Mouse (Mus musculus) thymus, postnatal 14 days (tissue): ENCODE data around the gene Mon2.
"Not testable (repeated sequence)": the region's sequence is repeated elsewhere in the genome, so short reads cannot be mapped to it uniquely, and the experiment has no call there.

Experiments
- DNase-seq: peaks from one replicate; pipeline ENCODE4 v3.0.0; 2021

The Mon2 gene

DNA sequence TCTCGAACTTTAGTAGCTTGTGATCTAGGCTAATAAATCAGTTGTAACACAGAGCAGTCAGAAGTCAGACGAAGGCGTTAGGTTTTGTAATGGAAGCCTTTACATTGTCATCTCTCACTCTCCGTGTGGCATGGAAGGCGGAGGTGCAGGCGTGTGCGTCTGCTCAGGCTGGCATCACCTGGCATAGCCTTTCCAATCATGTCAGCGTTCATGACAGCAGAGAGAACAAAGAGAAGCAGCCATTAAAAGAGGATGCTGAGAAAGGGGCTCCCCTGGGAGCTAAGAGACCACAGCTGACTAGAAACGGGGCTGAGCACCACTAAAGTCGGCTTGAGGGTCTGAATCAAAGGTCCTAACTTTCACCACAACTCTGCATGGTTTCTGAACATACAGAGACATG, 19.8 kb downstream of the Mon2 start:
- no peak for DNase-seq

DNA sequence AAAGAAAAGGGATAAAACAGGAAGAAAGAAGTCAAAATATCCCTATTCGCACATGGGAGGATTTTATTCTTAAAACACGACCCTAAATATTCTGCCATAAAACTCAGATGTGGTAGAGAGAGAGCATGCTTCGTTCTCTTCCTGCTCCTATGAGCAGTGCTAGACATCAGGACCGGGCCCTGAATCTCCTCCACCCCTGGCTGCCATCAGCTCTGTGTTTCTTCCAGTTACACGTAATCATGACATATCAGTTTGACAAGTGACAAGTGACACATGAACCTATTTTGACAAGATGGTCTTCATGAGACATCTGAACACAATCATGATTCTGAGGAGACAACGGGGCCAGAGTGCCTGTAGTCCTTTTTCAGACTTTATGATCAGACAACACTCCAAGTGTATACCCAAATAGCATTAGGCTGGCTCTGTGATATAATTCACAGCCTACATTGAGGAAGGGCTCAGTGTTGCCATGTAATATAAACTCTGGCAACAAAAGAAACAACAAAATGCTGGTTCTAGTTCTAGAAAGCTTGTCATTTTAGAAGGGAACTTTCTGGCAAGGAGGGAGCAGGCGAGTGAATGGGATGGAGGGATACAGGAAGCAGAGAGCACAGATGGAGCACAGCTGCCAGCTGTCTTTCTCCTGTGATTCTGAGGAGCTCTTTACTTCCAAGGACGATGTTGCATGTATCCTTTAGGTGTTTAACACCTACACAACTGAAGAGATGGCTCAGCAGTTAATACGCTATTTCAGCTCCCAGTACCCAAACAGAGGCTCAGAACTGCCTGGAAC, 20.9 kb downstream of the Mon2 start:
- DNase-seq = no peak

DNA sequence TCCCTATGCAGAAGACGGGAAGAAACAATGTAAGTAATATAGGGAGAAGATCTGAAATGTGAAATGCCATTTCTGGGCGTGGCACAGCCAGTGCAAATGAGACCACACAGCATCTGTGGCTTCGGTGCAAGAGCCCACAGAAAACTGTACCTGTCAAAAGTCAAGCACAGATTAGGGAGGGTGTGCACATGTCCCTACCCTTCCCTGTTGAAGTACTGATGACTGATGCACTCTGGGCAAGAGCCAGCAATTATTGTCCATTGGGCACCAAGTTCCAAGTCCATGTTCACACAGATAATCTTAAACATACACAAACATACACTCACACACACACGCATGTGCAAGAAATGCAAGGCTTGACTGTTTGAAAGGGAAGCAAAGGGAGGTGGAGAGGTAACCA, 22.7 kb downstream of the Mon2 start:
- no peak for DNase-seq

DNA sequence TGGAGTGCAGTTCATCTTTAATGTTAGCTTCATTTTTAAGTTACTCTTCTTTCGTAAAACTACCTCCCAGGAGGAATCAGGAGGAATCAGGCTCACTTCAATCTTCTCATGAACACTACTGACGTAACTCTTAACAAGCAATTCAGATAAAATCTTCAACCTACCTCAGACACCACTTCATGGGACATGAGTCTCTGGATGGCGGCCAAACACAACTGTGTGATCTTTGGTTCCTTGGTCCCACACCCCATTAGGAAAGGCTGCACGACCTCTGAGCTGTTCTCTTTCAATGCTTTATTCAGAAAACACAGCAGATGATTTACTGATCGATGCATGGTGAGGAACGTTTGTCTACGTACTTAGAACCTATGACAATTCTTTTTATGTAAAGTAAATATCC, 24.3 kb downstream of the Mon2 start:
- DNase-seq = no peak

DNA sequence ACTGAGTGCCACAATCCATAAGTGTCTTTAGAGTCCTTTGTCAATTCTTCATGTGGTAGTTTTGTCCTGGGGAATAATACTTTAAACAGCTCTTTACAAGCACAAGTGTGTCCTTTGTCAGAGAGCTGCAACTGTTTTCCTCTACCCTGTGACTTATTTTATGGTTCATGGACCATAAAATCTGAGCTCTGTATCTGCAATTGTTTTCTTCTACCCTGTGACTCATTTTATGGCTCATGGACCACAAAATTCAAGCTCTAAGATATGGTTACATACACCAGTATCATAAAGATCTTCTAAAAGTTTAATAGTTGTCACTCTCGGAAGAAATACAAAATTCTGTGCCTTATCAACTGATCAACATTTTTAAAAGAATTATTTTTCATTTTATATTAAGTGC, 27.6 kb downstream of the Mon2 start:
- DNase-seq = no peak

DNA sequence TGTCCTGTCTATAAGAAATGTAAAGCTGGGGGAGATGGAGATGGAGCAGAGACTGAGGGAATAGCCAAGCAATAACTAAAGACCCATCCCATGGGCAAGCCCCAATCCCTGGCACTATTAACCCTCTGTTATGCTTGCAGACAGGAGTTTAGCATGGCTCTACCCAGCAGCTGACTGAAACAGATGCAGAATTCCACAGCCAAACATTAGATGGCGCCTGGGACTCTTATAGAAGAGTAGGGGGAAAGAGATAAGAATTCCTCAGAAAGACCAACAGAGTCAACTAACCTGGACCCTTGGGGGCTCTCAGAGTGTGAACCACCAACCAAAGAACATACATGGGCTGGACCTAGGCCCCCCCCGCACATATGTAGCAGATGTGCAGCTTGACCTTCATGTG, 36.4 kb downstream of the Mon2 start:
- DNase-seq = no peak

DNA sequence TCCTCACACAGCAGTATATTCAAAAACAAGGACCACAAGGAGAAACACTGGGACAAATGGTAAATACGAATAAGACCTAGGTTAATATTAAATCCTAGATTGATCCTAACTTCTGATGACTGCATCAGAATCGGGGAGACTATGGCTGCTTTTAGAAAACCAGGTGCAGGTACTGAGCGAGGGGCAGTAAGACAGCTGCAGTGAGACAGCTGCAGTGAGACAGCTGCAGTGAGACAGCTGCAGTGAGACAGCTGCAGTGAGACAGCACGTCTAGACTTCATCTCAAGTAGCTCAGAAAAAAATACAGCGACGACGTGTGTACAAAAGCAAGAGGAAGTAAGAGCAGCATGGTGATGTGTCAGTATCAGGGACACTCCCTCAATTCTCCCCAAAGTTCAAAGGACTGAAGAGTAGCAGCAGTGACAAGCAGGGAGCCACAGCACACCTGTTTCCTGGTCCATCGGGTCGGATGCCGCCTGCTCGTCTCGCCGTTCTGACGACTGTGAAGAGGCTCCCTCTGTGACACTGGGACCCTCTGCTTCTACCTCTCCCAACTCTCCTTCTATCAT, 44.1 kb downstream of the Mon2 start:
- DNase-seq = no peak

DNA sequence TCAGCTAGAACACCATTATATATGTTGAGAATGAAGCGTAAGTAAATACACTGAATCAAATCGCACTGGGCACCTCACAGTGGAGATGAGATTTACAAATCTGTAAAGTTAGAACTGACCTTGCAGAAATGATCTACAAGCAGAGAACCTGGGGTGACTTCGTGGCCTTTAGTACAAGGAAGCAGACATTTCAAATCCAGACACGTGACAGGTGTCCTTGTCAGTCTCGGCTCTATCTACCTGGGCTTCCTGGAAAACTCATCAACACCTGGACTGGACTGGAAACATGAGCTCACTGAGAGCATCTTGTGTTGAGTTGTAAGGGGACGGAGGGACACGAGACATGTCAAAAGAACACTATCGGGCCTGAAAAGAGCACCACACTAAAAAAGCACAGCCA, 44.9 kb downstream of the Mon2 start:
- DNase-seq = no peak

DNA sequence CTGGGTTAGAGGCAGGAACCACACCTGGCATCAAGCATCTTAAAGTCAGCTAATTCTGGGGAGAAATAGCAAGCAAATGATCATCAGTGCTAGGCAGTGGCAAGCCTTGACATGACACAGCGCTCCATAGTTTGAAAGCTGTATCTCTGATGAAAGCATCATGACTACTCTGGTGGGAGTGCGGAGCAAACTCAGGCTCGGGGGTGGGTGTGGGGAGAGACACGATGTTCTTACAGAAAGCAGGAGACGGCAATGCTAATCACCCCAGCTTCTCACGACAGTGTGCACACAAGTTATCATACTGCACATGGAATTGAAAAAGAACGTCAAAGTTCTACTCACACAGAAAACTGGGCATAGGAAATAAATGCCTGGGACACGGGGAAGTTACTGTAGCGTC, 45.7 kb downstream of the Mon2 start:
- no peak for DNase-seq

DNA sequence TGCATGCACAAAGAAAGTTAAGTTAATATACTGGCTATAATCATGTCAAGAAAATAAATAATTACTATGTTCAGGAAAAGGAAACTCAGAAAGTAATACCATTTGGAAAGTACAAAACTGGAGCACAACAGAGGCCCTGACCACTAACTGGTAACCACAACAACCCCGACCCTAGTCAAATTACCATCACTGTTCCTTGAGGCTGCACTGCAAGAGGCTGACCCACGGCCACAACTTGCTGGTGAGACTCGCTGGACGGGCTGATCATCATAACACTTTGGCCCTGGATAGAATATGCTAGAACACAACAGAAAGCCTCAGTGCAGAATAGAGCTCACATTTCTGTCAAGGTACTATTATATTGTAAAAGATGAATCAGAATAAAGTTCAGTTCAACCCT, 47.4 kb downstream of the Mon2 start:
- no peak for DNase-seq

DNA sequence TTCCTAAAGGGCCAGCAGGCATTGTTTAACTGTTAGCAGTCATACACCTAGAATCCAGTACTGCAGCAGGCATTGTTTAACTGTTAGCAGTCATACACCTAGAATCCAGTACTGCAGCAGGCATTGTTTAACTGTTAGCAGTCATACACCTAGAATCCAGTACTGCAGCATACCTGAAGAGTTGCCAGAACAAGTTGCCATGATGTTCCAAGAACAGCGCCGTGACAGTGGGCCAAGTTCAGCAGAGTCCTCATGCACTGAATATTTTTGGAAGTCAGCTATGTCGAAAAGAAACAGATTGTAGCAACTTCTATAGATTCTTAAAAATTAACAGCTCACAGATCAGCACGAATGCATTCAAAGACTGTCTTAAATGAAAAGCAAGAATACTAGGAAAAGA, 49.6 kb downstream of the Mon2 start:
- DNase-seq = not testable (repeated sequence)

DNA sequence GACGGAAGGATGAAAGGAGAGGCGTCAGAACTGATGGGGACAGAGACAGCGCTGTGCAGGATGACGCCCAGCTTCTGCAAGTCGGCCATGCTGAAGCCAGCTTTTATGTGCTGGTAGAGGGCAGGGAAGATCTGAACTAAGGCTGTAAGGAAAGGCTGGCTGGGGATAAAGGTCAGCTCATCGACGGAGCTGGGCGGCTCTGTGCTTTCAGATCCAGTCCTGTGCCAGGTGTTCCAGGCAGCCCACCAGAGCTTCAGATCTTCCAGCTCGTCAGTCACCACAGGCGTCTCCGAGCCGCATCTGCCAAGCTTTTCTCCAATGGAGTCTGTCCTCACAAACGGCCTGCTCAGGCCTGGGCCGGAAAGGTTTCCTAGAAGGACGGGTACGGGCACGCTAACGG, 62.9 kb downstream of the Mon2 start:
- DNase-seq = no peak

DNA sequence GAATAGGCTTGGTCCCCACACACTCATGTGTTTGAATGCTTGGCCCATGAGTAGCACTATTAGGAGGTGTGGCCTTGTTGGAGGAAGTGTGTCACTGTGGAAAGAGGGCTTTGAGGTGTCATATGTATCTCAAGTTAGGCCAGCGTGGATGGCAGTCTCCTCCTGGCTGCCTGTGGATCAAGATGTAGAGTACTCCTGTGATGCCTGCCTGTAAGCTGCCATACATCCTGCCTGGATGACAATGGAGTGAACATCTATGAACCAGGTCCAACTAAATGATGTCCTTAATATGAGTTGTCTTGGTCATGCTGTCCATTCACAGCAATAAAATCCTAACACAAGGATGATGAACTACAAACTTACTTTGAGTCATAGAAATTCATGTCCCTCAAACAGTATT, 64.9 kb downstream of the Mon2 start:
- DNase-seq = no peak

DNA sequence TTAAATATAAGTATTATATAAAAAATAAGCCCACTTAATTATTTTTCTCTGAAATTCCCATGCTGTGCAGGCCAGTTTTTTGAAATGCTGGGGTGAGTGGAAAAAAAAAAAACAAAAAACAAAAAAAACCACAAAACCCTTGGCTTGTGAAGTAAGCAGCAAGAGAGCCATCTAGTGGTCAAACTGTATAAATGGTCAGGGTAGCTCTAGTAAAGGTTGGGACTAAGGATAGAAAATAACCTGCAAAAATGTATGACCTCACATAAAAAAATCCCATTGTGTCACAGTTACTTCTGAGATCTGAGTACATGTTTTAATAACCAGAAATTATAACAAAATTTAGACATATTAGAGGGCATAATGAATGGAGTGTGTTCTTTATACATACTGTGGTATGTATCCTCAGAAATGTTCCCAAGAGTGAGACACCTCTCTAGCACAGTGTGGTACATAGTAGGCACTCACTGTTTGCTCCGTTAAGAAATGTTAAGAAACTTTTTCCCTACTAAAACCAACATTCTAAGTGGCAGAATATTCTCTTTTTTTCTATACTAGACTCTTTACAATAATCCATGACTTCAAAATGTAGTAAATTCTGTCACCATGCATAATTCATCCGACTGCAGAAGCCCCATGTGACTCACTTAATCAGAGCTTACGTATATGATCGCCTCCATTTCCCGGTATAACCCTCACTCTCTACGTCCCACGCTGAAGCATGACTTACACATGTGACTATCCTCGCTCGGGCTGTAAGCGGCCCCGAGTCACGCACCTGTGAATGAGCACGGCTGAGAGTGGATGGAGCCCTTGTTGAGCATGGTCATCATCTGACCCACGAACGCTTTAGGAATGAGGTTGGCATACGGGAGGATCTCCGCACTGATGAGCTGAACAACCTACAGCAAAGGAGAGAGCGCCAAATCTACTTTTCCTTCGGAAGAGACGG, 70.8 kb downstream of the Mon2 start:
- DNase-seq = peak; percentile 20

DNA sequence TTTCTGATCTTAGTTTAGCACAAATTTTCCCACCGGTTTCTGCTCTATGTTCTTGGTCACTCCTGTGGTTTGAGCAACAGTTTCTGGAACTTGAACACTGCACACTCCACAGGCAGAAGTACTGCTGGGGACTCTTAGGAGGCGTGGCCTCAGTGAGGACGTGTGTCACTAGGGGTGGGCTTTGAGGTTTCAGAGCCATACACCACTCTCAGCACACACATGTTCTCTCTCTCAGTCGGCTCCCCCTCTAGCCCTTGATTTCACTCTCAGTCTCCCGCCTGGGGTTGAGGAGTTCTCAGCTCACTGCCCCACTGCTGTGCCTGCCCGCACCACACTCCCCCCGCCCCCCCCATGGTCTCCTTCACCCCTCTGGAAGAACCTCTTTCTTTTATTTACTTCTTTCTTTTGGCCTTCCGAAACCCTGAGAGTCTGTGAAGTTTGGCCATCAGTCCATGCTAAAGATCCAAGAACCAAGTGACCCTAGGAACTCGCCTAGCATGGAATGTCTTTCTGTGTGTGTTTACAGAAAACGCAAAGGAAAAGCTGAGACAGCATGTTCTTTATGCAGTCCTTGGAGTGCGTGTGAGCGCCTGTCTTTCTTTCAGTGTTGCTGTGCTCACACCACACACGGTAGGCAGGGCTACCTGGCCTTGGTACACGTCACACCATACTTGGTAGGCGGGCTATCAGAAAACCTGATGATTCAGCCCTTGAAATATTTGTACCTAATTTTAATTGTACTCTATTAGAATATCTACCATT, 71.6 kb downstream of the Mon2 start:
- no peak for DNase-seq

DNA sequence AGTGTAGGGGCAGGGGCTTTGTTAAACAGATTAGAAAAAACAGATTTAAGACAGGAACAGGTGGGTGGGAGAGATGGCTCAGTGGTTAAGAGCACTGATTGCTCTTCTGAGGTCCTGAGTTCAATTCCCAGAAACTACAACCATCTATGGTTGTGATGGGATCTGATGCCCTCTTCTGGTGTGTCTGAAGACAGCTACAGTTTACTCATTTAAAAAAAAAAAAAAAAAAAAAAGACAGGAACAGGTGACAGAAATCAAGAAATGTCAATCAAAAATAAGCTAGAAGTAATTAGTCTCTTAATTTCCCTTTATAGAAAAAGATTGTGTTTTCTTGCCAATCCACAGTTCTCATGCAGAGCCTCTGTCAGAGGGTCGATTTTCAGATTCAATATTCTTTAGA, 74.3 kb downstream of the Mon2 start:
- DNase-seq = no peak

DNA sequence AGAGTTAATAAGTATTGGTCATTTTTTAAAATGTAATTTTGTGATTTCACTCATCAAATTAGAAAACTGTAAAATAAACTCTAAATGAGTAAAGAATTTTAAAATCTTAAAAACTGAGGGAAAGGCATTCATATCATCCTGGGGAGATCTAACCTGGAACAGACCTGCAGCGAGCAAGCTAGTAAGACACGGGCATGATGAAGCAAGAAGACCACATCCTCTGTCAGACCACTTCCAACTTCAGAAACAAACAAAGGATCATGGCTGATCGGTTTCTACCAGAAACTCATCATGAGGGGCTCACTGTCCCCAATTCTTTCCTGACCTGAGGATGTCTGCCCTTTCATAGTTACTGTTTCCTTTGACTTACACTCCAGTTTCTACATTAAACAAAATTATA, 74.9 kb downstream of the Mon2 start:
- no peak for DNase-seq

DNA sequence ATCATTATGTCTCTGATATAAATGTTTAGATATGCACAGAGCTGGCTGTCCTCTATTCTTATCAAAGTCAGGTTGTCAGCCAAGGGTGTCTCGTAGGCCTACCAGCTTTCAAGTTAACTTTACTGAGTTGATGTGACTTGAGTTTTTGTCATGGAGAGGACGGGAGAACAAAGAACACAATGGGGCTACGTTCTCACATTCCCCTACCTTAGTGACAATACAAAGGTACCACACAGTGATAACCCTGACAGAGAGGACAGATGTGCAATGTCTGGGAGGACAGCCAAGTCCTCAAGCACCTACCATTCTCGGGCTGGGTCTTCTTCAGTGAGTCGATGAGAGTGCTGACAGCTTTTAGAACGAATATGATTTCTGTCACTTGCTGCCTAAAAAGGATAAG, 76.9 kb downstream of the Mon2 start:
- no peak for DNase-seq

DNA sequence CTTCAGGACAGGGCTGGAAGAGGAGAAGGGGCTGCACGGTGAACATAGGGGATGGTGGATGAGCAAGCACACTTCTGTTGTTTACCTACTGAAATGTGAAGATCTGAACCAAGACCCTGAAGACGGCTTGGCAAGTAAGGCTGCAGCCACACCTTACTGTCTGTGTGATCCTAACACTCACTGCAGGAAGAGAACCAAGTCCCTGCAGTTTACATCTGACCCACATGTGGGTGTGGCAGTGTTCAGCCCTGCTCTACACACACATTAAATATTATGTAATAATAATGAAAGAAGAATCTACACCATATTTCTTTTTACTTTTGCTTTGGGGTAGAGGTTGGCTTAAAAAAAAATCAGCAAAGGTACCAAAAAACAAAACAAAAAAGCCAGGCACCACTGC, 78.5 kb downstream of the Mon2 start:
- DNase-seq = no peak

DNA sequence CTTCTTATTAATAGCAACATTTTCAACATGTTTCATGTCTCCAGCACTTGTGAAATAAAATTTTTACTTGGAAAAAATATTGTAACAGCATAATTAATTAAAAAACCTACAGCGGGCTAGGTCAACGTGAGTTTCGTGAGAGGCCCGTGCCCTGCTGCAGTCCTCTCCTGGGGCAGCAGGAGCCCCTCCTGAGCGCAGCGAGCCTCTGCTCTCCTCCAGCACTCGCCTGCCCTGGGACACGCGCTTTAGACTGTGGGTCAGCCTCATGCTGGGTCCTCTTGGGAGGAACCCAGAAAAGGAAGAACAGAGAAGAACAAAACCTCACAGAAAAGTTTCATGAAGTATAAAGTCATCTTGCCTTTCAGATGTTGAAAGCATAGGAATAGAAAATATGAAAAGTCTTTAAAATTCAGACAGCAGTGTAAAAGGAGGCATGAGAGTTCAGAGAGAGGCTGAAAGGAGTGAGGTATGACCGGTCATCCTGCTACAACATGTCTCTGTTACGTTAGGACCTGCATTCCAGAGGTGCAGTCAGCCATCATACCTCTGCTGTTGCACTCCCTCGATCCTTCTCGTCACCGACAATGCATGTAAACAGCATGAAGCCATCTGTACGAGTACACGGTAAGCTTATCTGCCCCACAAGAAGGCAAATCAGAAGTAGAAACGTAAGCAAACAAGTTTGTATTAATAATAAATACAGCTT, 81.8 kb downstream of the Mon2 start:
- no peak for DNase-seq

DNA sequence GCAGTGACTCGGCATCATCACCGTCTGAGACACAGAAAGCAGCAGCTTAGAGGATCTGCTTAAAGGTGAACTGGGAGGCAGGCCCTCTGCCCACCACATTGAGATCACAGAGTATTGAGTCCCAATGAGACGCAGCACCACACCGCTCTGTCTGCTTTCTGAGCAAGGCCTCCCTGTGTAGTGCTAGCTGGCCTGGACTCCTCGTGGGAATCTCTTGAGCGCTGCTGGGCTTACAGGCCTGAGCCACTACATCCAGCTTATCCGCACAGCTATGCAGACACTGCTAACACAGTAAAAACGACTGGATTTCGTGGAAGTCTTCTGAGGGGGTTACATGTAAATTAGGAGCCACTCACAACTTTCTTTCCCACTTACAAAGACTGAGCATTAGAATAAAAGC, 84.7 kb downstream of the Mon2 start:
- no peak for DNase-seq

DNA sequence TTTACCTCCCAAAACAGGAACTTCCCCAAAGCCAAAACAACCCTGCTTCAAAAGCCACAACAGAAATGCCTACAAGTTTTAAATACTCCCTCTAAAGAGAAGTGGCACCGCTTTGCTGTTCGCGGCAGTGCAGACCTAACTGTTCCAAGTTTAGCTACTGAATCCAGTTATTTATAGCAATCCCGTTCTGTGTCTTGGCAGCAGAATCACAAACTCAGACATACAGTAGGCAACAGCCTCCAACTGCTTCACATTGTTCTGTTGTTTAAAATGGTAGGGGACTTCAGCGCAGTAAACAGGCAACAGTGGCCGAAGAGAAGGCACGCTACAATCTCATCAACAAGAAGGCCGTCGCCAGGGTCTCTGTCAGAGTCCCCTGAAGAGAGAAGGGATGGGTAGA, 85.3 kb downstream of the Mon2 start:
- DNase-seq = no peak

DNA sequence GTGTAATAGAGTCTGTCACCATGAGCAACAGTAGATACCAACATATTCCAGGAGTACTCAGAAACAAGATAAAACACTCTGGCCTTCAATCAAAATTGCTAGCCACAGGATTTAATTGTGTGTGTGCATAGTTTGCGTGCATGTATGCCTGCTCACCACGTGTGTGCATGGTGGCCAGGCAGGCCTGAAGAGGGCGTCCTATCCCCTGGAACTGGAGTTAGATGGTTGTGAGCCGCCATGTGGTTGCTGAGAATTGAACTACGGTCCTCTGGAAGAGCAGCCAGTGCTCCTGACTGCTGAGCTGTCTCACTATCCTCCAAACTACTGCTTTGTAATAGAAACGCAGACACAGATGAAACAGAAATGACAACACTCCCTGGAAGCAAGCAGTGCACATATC, 85.7 kb downstream of the Mon2 start:
- DNase-seq = no peak
